Mouse (Mus musculus) spleen, adult 2 months (tissue): ENCODE measurements around the gene Sh3gl1.

Experiments used
- CTCF ChIP-seq: fragments of 200-500 bp; IDR thresholded peaks from 2 replicates; pipeline ENCODE4 v1.5.1; 2011; ENCODE audit warnings: mild to moderate bottlenecking, inconsistent platforms; ENCODE audit not compliant: insufficient read depth, insufficient read length, insufficient replicate concordance; ENCODE audit errors: extremely low read depth
- POLR2A ChIP-seq: fragments of 200-500 bp; IDR thresholded peaks from 2 replicates; pipeline ENCODE4 v1.6.1; 2011; ENCODE audit warnings: low read depth, low read length, inconsistent platforms

- TF ChIP-seq POLR2A: no peak
- TF ChIP-seq CTCF: no peak
These were observed 15.1 kb downstream of the Sh3gl1 start for GRCm38 (mm10) chr17:56021161-56021910.
